Mouse (Mus musculus) CD4-positive, CD25-positive, alpha-beta regulatory T cell, adult 2 months (primary cell): ENCODE data around the gene Gid4.

Source experiments
- DNase-seq: peaks from one replicate; pipeline ENCODE4 v3.0.0-alpha.2; 2012; ENCODE audit warnings: low read depth, low spot score

The Gid4 gene

DNA sequence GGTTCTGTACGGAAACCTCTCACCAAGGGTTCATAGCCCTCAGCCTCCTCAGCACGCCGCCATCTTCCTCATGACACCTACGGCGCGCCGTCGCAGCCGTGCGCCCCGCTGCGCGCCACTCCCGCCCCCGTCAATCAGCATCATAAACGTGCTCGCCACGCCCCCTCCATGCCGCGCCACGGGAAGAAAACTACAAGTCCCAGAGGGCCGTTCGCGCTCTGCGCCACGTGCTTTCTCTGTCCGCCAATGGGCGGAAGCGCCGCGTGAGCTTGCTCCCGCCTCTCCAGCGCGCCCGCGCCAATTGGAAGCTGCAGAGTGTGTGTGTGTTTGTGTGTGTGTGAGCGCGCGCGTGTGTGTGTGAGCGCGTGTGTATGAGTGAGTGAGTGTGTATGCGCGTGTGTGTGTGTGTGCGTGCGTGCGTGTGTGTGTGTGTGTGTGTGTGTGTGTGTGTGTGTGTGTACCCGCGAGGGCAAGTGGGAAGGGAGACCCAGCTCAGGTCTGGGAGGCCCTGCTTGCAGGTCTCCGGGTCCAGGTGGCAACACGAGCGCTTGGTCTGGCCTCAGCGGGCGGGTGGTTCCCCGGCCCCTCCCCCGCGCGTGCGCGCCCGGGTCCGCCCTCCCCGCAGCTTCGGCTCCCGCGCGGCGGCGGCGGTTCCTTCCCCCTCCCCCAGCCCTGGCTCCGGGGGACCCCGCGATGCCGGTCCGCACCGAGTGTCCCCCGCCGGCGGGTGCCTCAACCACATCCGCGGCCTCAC is at the start of gene Gid4:
TSS of gene Gid4 (plus strand) at position 183 of the 754 bp plus-strand sequence.
- DNase-seq = peak; percentile 100

DNA sequence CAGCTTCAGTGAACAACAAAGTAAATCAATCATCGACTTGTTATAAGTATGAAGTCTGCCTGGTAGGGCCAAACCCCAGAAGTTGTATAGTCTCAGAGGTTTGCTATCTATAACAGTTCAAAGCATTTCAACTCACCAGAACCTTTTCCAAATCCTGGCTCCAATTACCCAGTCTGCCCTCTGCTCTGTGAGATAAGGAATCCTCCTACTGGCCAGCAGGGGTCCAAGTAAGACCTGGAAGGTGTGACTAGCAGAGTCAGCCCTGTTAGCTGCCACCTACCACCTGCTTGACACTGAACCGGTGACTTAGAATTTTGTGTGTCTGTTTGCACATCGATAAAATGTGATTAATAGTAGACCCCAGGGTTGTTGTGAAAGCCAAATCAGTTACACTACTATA is 49.7 kb upstream of the Gid4 start:
- no peak for DNase-seq

DNA sequence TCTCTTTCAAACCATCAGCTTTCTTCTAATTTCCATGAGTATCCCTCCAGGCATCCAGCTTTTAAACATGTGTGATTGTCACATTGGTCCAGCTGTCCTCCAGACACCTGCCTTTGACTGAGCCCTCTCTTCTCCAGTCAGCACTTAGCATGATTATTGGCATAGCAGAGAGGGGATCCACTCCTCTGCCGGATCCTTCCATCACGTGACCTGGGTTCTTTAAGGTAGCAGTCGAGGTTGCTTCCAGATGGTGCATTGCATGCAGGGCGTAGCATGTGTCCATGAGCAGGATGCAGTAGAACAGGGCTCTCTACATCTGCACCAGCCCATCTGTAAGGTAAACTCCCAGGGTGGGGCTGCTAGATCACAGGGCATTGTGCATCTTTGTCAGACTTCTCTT is 48.0 kb upstream of the Gid4 start:
- no peak for DNase-seq

DNA sequence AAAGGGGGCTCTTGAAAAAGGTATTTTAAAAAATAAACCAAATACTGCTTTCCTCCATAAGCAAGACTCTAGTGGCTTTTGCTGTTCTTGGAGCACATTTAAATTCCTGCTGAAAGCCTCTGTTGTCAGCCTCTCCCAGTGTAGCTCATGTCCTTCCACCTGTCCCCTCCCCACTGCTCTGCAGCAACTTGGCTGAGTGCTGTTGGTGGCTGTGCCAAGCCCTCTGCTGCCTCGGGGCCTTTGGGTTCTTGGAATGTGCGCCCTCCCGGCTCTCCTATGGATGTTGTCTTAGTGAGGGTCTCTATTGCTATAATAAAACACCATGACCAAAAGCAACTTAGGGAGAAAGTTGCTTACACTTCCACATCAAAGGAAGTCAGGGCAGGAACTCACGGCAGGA is 47.5 kb upstream of the Gid4 start:
- no peak for DNase-seq

DNA sequence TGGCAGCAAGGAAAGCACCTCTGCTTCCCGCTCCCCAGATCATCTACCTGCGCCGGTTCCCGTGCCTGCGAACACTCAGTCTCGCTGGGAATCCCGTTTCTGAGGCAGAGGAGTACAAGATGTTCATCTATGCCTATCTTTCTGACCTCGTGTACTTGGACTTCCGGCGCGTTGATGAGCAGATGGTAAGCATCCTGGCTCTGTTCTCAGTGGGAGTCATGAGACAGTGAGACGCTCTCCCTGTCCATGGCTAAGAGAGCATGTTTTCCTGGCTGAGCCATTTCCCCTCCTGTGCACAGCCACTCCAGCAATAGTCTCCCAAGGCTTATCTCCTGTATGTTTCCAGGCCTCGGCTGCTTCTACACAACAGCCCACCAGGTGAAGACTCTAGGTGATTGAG is 46.5 kb upstream of the Gid4 start:
- no peak for DNase-seq

DNA sequence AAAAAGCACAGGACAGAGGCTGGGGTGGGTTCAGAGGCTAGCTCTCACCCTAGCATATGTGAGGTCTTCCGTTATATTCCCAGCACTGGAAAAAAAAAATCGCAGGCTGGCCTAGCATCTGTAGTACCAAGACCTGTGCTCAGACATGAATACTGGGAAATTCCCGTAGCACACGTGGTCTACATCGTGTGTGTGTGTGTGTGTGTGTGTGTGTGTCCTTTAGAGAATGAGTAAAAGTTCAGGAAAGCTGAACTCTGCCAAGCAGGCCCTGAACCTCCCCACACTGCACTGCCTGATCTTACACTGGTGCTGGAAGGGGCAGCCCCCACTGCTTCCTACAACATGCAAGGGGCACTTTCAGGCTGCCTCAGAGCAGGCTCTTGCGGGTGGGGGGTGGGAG is 42.5 kb upstream of the Gid4 start:
- no peak for DNase-seq

DNA sequence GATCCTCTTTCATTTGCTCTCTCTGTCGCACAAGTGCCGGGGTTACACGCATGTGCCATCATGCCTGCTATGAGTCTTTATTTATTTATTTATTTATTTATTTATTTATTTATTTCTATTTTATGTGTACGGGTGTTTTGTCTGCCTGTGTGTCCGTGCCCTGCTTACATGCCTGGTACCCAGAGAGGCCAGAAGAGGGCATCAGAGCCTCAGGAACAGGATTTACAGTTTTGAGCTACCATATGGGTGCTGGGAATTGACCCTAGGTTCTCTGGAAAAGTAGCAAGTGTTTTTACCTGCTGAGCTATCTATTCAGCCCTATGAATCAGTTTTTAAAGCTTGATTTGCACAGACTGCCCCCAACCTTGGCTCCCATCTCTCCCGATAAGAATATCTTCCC is 33.4 kb upstream of the Gid4 start:
- no peak for DNase-seq

DNA sequence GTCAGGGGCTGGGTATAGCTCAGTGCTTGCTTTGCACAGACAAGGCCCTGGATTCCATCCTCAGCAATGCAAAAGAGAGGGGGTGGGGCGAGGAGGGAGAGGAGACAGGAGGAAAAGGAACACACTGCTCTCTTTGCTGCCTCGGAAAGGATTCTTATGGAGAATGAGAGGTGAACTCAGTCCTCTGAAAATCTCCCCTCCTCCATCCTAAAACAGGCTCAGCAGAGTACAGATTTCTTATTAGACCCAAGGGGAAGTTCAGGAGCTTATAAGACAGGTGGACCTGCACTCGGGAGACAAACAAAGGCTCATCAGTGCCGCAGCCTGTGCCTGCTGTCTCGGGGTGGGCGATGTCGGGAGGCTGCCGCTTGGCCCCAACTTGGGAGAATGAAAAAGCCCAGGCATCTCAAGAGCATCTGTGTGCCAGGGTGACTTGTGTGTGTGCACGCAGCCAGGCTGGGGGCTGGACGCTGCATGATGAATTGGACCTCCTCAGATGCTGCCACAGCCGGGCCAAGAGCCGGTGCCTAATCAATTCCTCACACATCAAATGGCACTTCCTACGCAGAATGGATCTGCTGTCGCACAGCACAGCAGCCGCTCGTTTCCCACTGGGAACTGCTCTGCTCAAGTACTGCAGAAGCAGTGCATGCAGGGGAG is 32.1 kb upstream of the Gid4 start:
- DNase-seq = no peak

DNA sequence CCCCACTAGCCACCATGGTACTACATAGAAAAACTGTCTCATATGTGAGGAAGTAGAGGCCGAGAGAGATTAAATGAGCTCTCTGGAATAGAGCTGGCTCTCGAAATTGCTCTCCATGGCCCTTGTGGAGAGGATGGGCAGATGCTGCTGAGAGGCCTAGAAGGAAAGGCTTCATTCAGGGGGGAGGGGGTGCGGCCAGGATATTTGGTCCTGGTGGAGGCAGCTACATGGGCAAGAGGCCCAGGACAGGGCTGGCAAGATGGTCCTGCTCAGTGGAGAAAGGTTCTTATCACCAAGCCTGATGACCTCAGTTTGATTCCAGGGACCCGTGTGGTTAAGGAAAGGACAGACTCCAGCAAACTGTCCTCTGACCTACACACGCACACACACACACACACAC is 31.0 kb upstream of the Gid4 start:
- no peak for DNase-seq

DNA sequence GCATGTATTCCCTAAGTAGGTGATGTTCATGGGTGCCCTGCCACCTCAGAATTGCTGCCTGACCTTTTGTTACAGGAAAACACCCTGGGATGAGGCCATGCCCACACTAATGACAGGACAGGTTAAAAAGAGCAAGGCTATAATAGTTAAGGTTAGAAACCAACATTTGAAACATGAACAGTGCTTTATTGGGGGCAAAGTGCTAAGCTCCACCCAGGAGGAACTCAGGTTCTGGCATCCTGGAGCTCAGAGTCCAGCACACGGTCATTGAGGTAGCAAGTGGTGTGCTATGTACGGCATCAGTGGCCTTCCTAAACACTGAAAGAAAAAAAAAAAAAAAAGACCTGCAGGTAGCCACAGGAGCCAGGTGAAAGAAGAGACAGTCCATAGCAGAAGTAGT is 29.0 kb upstream of the Gid4 start:
- no peak for DNase-seq

DNA sequence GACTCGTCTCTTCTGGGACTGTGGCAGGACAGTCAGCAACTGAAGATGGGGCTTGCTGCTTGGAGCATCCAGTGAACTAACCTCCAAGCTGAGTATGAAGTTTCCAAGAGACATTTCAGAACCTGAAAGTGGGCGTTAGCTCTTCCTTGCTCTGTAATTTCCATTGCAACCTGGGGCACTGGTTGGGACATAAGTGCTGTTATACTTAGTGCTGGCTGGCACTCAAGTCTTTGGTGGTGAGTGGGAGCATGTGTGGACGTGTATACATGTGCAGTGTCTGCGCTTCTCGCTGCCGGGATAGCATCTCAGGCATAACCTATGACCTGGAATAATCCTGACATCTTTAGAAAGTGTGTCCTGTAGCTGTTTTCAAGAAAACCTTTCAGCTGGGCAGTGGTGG is 25.6 kb upstream of the Gid4 start:
- DNase-seq = no peak

DNA sequence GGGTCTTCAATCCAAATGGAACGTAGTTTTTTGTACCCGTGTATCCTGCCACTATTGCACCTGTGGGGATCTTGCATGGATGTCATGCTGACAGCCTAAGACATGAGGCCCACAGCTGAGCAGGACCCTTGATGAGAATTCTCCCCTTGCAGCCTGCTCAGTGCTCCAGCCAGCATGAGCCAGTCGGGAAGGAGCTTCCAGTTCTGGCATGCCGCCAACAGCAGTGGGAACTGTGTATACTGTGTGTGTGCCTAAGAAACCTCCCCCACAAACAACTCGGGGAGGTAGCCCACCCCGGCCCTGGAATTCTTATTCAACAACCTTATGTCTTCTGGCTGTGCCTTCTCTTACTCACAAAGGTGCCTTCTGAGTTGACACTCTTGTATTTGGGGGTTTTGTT is 20.4 kb upstream of the Gid4 start:
- DNase-seq = no peak

DNA sequence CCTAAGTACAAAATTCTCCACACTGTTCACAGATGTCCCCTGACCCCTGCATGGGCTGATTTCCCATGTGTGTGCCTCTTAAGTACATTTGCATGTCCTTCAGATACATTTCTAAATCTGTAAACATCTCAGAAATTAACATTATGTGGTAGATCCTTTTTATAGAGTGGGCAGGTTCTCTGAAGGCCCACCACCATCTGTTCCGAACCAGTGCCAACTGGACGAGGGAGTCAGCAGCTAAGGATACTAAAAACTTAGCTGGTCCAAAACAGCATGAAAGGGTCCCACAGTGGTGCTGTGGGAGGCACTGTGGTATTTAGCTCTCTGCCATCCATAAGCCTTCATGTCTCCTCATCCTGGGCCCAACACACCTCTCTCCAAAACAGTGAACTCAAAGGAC is 19.8 kb upstream of the Gid4 start:
- DNase-seq = no peak

DNA sequence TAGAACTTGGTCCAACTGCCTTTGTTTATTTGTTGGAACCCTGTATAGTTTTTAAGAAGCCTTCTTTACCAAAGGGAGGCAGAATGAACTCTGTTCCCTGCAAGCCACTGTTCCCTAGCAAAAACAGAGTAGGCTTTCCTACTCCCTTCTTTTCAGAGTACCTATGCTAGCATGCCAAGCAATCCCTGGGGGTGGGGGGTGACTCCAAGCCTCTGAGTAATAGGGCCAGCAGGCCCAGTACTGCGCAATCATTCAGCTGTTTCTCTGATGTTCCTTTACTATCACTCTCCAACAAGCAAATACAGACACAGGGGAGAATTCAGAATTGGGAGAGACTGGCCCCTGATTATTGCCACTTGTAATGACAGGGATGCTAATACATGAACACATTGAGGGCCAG is 10.3 kb upstream of the Gid4 start:
- no peak for DNase-seq

DNA sequence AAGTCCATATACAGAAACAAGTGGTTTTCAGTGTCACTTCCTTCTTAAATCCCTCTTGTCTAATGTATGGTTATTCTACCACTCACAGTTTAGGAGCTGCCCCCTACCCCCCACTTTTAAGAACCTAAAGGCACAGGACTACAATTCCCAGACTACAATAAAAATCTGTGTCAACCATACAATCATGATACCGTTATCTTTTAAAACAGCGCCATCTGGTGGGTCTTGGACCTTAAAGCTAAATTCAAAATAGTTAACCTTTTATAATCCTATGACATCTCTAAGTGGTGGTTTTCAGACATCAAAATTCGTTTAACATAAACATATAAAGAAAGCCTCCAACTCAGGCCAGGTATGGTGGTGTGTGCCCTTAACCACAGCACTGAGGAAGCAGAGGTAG is 4.8 kb upstream of the Gid4 start:
- DNase-seq = peak; percentile 84

DNA sequence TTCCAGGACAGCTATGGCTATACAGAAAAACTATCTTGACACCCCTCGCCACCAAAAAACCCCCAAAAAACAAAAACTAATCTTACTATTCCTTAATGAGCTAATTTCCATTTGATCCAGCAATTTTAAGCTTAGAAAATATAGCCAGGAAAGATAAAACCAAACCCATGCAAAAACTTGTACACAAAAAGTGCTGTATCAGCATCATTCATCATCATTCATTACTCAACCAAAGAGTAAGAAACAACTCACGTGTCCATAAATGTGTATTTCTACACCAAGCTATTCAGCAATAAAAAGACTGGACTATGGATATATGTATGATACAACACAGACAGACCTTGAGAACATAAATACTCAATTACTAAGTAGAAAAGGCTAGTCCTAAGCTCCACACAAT is 4.0 kb upstream of the Gid4 start:
- no peak for DNase-seq

DNA sequence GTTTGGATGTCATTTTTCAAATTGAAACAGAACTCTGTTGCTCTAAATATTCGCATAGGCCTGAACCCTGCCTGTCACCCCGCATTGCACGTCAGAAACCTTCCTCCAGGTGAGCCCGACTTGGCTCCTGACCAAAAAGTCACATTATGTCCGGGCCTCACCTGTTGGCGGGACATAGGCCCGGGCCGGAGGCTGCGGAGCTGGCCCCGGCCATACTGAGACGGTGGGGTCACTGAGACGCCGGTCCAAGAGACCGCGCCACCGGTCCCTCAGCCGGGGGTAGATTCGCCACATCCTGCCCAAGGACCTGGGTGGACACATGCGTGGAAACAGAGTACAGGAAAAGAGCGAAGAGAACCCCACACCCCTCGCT is 369 bp upstream of the Gid4 start:
- DNase-seq = no peak

DNA sequence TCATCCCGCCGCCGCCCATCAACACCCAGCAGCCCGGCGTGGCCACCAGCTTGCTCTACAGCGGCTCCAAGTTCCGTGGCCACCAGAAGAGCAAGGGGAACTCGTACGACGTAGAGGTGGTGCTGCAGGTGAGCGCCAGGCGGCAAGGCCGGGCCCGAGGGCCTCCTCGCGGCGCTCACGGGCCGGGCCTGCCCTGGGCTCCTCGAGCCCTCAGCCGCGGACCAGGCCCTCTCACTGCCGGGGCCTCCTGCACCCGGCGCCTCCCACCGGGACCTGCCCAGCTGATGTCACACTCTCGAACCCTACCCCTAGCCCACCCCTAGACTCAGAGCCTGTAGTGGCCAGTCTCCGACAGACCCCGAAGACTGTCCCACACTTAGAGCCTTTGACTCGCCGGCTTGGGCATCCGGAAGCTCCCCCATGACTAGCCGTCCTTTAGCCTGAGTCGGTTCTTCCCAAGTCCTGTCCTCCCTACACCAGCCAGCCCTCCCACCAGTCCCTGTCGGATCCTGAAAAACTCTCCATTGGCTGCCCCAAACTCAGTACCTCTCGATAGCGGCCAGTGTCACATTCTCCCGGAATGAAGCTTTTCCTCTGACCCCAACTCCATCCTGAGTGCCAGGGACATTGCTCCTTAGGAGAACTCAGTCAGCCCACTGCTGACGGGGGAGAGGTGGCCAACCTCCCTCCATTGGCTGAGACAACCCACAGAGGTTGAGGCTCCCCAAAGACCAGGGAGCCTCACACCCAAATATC is 950 bp downstream of the Gid4 start, which contains the start of gene Atpaf2:
TSS of gene Atpaf2 (minus strand) at position 741 of the 756 bp plus-strand sequence.
- no peak for DNase-seq

DNA sequence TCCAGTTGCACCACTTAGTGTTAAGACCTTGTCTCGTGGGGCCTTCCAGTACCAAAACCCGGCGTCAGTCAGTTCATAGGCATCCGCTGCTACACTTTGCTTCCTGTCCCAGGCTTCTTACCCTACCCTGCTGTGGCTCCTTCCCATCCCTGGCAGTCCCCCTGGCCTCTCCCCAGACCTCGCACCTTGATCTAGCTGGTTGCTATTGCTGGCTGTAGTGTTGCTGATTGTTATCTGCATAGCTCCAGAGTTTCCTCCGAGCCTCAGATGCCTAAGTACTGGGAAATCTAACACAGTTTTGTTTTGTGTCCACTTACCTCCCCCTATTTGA is 1.5 kb downstream of the Gid4 start:
- peak; percentile 48 for DNase-seq

DNA sequence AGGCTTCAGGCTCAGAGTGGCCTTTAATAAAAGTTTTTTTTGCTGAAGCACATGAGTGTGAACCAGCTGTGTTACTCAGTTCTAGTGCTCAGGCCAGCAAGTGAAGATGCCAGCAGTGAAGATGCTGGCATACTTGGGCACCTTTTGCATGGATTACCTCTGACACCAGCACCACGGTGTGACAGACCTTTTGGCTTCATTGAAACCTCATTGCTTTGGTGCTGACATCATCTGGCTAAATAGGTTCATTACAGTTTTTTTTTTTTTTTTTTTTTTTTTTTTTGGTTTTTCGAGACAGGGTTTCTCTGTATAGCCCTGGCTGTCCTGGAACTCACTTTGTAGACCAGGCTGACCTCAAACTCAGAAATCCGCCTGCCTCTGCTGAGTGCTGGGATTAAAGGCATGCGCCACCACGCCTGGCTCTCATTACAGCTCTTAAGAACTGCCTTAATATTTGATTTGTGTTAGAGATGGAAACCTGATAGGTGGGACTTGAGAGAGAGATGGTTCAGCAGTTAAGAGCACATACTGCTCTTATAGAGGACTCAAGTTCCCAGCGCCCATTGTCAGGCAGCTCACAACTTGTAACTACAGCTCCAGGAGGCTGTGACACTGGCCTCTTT is 5.2 kb downstream of the Gid4 start:
- DNase-seq = peak; percentile 64

DNA sequence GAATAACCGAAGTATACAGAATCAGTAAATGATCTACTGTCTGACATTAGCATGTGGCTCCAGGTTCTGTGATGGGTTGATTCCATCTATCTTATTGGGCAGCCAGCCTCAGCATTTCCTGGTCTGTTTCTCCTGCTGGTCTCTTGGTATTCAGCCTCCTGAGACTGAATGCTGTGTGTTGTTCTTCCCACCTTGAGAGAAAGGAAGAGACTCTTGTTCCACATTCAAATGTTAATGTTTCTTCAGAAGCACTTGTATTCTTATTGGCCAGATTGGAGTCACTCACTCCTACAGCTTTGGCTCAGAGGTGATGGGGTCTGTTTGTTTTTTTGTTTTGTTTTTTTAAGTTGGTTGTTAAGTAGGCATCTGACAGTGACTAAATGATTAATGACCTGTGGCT is 6.1 kb downstream of the Gid4 start:
- DNase-seq = no peak

DNA sequence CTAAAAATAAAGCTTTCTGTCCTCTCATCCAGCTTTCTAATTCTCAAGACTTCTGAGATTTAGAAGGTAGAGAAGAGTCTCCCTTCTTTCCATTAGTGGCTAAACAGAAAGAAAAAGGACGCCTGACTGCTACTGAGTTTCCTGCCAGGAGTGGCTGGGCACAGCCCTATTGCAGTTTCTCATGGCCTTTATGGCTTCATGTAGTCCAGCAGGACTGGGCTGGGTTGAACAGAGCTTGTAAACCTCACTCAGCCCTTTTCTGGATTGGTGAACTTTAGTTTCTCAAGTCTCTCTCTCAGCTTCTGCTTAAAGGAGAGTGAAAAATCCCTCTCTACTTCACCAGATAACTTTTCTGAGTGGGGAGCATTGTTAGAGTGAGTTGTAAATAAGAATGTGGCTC is 9.5 kb downstream of the Gid4 start:
- no peak for DNase-seq

DNA sequence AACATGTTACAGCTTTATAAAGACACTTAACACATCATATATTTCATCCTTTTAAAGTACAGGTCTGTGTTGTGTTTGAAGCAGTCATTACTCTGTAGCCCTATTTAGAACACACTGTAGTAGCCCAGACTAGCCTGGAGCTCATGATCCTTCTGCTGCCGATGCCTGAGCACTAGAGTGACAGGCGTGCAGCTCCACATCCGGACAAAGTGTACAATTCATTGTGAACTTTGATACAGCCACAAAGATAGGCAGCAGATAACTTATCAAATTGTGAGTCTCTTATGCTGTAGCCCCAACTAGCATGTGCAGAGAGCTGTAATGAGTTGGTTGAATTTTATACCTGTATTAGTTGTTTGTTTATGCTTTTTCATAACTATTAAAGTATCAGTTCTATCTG is 10.7 kb downstream of the Gid4 start:
- no peak for DNase-seq
